Mouse (Mus musculus): ENCODE results near the gene Arfgef2. TPM values are rescaled to one million over a fixed set of nuclear protein-coding genes. Genes with fewer than 3 reads are reported as not detected.
A peak's percentile ranks its signal among the peaks of the same experiment; 100 is the strongest.

Arfgef2 gene
- polyA plus RNA-seq (2015; fragmentation: Nextera tagmentation; extraction: Ambion mirVana), result 3.8 and 4.1 TPM in 2 replicates

GRCm38 (mm10) chr2:166805250-166806172 is at the start of gene Arfgef2:
TSS of gene Arfgef2 (plus strand) at chr2:166805588.
- no peaks in the 10 kb centered on the region for H3K27me3 ChIP-seq
- H3K4me1 ChIP-seq, result peaks cover 12% of the 10 kb centered on the region
- peak within 1 kb of the TSS; percentile 67; the same call in 1 of the 2 replicates for H3K27ac ChIP-seq

GRCm38 (mm10) chr2:166757969-166758368 is 47.4 kb upstream of the Arfgef2 start:
- H3K4me3 ChIP-seq, result no peak overlapping the region
- H3K4me2 ChIP-seq (replicated peaks), result no peak overlapping the region
- H3K4me1 ChIP-seq, result 0 out of 2 replicates have a peak, but pooled peaks cover 3% of the 10 kb centered on the region
- no peak for ATAC-seq (ENCODE audit: low FRiP score, low read depth)
- no peaks in the 10 kb centered on the region for H3K9me3 ChIP-seq
- no peak overlapping the region for H3K9ac ChIP-seq
- H3K36me3 ChIP-seq, result no peaks in the 10 kb centered on the region
- H3K27ac ChIP-seq, result no peak overlapping the region
- H3K27me3 ChIP-seq, result peaks cover 3% of the 10 kb centered on the region; the same call in 1 of the 2 replicates
- WGBS, result 23% methylated on average over 3 of the region's 3 CpGs

More at GRCm38 (mm10) chr2:166805250-166806172, at the start of gene Arfgef2:
- H3K4me3 ChIP-seq, result peak within 1 kb of the TSS; percentile 86
- peak within 1 kb of the TSS; percentile 87 for H3K9ac ChIP-seq
- peak; percentile 90 for ATAC-seq (ENCODE audit: low FRiP score, low read depth)
- H3K4me2 ChIP-seq (replicated peaks), result peak within 1 kb of the TSS; percentile 93
- under 1% methylated on average over 67 of the region's 76 CpGs for WGBS
- H3K9me3 ChIP-seq, result no peaks in the 10 kb centered on the region
- no peaks in the 10 kb centered on the region for H3K36me3 ChIP-seq

- Histone ChIP-seq H3K36me3 (no peaks in the 10 kb centered on the region), H3K4me2 (replicated peaks) (no peak overlapping the region), H3K27ac (no peak overlapping the region), H3K4me1 (peaks cover 7% of the 10 kb centered on the region; the same call in 1 of the 2 replicates), H3K4me3 (no peak overlapping the region), H3K9me3 (no peaks in the 10 kb centered on the region), H3K27me3 (no peaks in the 10 kb centered on the region), H3K9ac (no peak overlapping the region)
- 34% methylated on average over 5 of the region's 5 CpGs for WGBS
- no peak for ATAC-seq (ENCODE audit: low FRiP score, low read depth)
These were observed 41.3 kb upstream of the Arfgef2 start for GRCm38 (mm10) chr2:166764051-166764450.

GRCm38 (mm10) chr2:166767591-166767990 is 37.8 kb upstream of the Arfgef2 start:
- Histone ChIP-seq H3K4me2 (replicated peaks) (no peak overlapping the region), H3K4me3 (no peak overlapping the region), H3K27ac (no peak overlapping the region), H3K4me1 (peaks cover 7% of the 10 kb centered on the region; the same call in 1 of the 2 replicates), H3K9me3 (no peaks in the 10 kb centered on the region), H3K27me3 (no peaks in the 10 kb centered on the region), H3K36me3 (no peaks in the 10 kb centered on the region), H3K9ac (no peak overlapping the region)
- ATAC-seq (ENCODE audit: low FRiP score, low read depth), result no peak
- 68% methylated on average over 9 of the region's 9 CpGs for WGBS

- H3K9me3 ChIP-seq, result no peaks in the 10 kb centered on the region
- H3K27ac ChIP-seq, result no peak overlapping the region
- no peak overlapping the region for H3K4me2 ChIP-seq (replicated peaks)
- no peaks in the 10 kb centered on the region for H3K36me3 ChIP-seq
- no peaks in the 10 kb centered on the region for H3K27me3 ChIP-seq
- H3K9ac ChIP-seq, result no peak overlapping the region
- H3K4me3 ChIP-seq, result no peak overlapping the region
- no peaks in the 10 kb centered on the region for H3K4me1 ChIP-seq
- WGBS, result 56% methylated on average over 11 of the region's 11 CpGs
- no peak for ATAC-seq (ENCODE audit: low FRiP score, low read depth)
These were observed 34.0 kb upstream of the Arfgef2 start for GRCm38 (mm10) chr2:166771396-166771795.

- H3K27me3 ChIP-seq, result no peaks in the 10 kb centered on the region
- no peaks in the 10 kb centered on the region for H3K9me3 ChIP-seq
- H3K4me3 ChIP-seq, result no peak overlapping the region
- H3K36me3 ChIP-seq, result no peaks in the 10 kb centered on the region
- no peak overlapping the region for H3K4me2 ChIP-seq (replicated peaks)
- no peak overlapping the region for H3K9ac ChIP-seq
- H3K27ac ChIP-seq, result no peak overlapping the region
- ATAC-seq (ENCODE audit: low FRiP score, low read depth), result no peak
- 80% methylated on average over 10 of the region's 10 CpGs for WGBS
- no peaks in the 10 kb centered on the region for H3K4me1 ChIP-seq
These were observed 31.8 kb upstream of the Arfgef2 start for GRCm38 (mm10) chr2:166773587-166773986.

- H3K27ac ChIP-seq, result no peak overlapping the region
- WGBS, result 91% methylated on average over 10 of the region's 10 CpGs
- no peak overlapping the region for H3K9ac ChIP-seq
- H3K4me2 ChIP-seq (replicated peaks), result no peak overlapping the region
- no peaks in the 10 kb centered on the region for H3K27me3 ChIP-seq
- no peak overlapping the region for H3K4me3 ChIP-seq
- no peaks in the 10 kb centered on the region for H3K9me3 ChIP-seq
- no peaks in the 10 kb centered on the region for H3K4me1 ChIP-seq
- no peaks in the 10 kb centered on the region for H3K36me3 ChIP-seq
- no peak for ATAC-seq (ENCODE audit: low FRiP score, low read depth)
These were observed 31.1 kb upstream of the Arfgef2 start for GRCm38 (mm10) chr2:166774275-166774674.

- Histone ChIP-seq H3K9me3 (no peaks in the 10 kb centered on the region), H3K4me3 (no peak overlapping the region), H3K9ac (no peak overlapping the region), H3K27me3 (no peaks in the 10 kb centered on the region), H3K27ac (no peak overlapping the region), H3K4me1 (0 out of 2 replicates have a peak, but pooled peaks cover 1% of the 10 kb centered on the region), H3K36me3 (no peaks in the 10 kb centered on the region), H3K4me2 (replicated peaks) (no peak overlapping the region)
- 65% methylated on average over 11 of the region's 11 CpGs for WGBS
- ATAC-seq (ENCODE audit: low FRiP score, low read depth), result no peak
These were observed 30.0 kb upstream of the Arfgef2 start for GRCm38 (mm10) chr2:166775357-166775893.

GRCm38 (mm10) chr2:166776272-166776671 is 29.1 kb upstream of the Arfgef2 start:
- Histone ChIP-seq H3K36me3 (no peaks in the 10 kb centered on the region), H3K4me1 (0 out of 2 replicates have a peak, but pooled peaks cover 8% of the 10 kb centered on the region), H3K9me3 (no peaks in the 10 kb centered on the region), H3K9ac (no peak overlapping the region), H3K4me3 (no peak overlapping the region), H3K27me3 (no peaks in the 10 kb centered on the region), H3K4me2 (replicated peaks) (no peak overlapping the region), H3K27ac (no peak overlapping the region)
- no peak for ATAC-seq (ENCODE audit: low FRiP score, low read depth)
- 19% methylated on average over 2 of the region's 2 CpGs for WGBS

GRCm38 (mm10) chr2:166779956-166780355 is 25.4 kb upstream of the Arfgef2 start:
- Histone ChIP-seq H3K9me3 (no peaks in the 10 kb centered on the region), H3K27ac (no peak overlapping the region), H3K9ac (no peak overlapping the region), H3K4me1 (0 out of 2 replicates have a peak, but pooled peaks cover 8% of the 10 kb centered on the region), H3K27me3 (no peaks in the 10 kb centered on the region), H3K4me3 (no peak overlapping the region), H3K4me2 (replicated peaks) (no peak overlapping the region), H3K36me3 (no peaks in the 10 kb centered on the region)
- ATAC-seq (ENCODE audit: low FRiP score, low read depth), result no peak
- 76% methylated on average over 8 of the region's 8 CpGs for WGBS

- 14% methylated on average over 9 of the region's 9 CpGs for WGBS
- H3K27ac ChIP-seq, result no peak overlapping the region
- no peaks in the 10 kb centered on the region for H3K9me3 ChIP-seq
- 0 out of 2 replicates have a peak, but pooled peaks have one; percentile 28 for ATAC-seq (ENCODE audit: low FRiP score, low read depth)
- no peaks in the 10 kb centered on the region for H3K27me3 ChIP-seq
- H3K4me3 ChIP-seq, result no peak overlapping the region
- H3K36me3 ChIP-seq, result no peaks in the 10 kb centered on the region
- H3K4me2 ChIP-seq (replicated peaks), result no peak overlapping the region
- peaks cover 17% of the 10 kb centered on the region for H3K4me1 ChIP-seq
- no peak overlapping the region for H3K9ac ChIP-seq
These were observed 24.3 kb upstream of the Arfgef2 start for GRCm38 (mm10) chr2:166780980-166781578.

- Histone ChIP-seq H3K27me3 (no peaks in the 10 kb centered on the region), H3K9ac (no peak overlapping the region), H3K4me2 (replicated peaks) (no peak overlapping the region), H3K4me3 (no peak overlapping the region), H3K9me3 (no peaks in the 10 kb centered on the region), H3K27ac (no peak overlapping the region), H3K4me1 (peaks cover 24% of the 10 kb centered on the region), H3K36me3 (no peaks in the 10 kb centered on the region)
- 82% methylated on average over 6 of the region's 6 CpGs for WGBS
- ATAC-seq (ENCODE audit: low FRiP score, low read depth), result no peak
These were observed 21.0 kb upstream of the Arfgef2 start for GRCm38 (mm10) chr2:166784376-166784775.
